Mouse (Mus musculus) central nervous system, embryonic 11.5 days (tissue): ENCODE results near the gene Eps8. TPM values are rescaled to one million over a fixed set of nuclear protein-coding genes. Genes with fewer than 3 reads are reported as not detected.

Source experiments
- polyA plus RNA-seq: library from polyadenylated mRNA; depleted of rRNA; stranded (reverse); fragments of >200 nt; gene quantifications from 2 replicates; pipeline ENCODE4 v1.2.3, GENCODE M21; 2012; rRNA removed

The Eps8 gene
- 4.8 and 4.9 TPM in 2 replicates for polyA plus RNA-seq

DNA sequence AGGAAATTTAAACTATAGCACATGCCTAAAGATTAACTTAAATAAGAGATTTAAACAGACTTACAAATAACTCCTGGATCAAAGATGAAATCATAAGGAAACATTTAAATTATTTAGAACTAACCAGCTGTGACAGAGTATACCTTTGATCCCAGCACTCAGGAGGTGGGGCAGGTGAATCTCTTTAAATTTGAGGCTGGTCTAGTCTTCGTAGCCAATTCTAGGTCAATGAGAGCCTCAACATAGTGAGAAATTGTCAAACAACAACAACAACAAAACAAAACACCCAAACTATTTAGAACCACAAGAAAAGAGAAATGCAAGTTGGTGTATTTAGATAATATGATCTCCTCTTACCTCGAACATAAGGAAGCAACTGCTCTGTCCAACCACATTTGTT is at the start of gene Eps8:
Eps8 (minus strand) TSS at position 101 of the 400 bp plus-strand sequence.

Other genes with a start within 250 kb of the Eps8 start
- gene Strap, start 80.2 kb upstream of the Eps8 start, polyA plus RNA-seq = 86.3 and 103 TPM in 2 replicates
- 18.7 and 25.5 TPM in 2 replicates for gene Dera, start 99.7 kb upstream of the Eps8 start, polyA plus RNA-seq